Mouse (Mus musculus) common myeloid progenitor, adult 5-6 weeks (primary cell): ENCODE data around the gene Klra10. TPM values are rescaled to one million over a fixed set of nuclear protein-coding genes. Genes with fewer than 3 reads are reported as not detected.
"Not testable (repeated sequence)": the region's sequence is repeated elsewhere in the genome, so short reads cannot be mapped to it uniquely, and the experiment has no call there.

Experiments used
- ATAC-seq: replicated peaks from 2 replicates; pipeline ENCODE4 v1.8.0; 2016; ENCODE audit warnings: low read depth, mild to moderate bottlenecking, moderate TSS enrichment, inconsistent platforms; ENCODE audit not compliant: poor library complexity, severe bottlenecking
- total RNA-seq: library from RNA; stranded (forward); fragments of 200-1000, 187-1606 nt; gene quantifications from 2 replicates; pipeline ENCODE4 v1.2.3, GENCODE M21; 2017

The Klra10 gene
- not detected in 2 replicates for total RNA-seq

DNA sequence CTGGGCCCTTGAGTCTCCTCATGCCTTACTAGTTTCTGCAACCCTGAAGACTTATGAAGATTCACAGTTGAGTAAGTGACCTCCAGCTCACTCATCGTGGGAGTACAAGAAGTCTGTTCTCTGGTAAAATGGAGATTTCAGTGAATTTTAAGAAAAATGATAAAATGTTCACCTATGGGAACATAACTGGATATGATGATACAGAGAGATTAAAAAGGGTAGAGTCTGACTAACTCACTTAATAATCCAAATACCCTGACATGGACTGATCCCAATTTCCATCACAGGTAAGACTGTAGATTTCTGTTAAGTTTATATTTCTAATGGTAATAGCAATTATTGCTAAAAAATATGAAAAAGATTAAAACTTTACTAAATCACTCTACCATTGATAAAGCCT, at the start of gene Klra10:
Klra10 (minus strand) TSS at position 101 of the 400 bp plus-strand sequence.
- not testable (repeated sequence) for ATAC-seq

DNA sequence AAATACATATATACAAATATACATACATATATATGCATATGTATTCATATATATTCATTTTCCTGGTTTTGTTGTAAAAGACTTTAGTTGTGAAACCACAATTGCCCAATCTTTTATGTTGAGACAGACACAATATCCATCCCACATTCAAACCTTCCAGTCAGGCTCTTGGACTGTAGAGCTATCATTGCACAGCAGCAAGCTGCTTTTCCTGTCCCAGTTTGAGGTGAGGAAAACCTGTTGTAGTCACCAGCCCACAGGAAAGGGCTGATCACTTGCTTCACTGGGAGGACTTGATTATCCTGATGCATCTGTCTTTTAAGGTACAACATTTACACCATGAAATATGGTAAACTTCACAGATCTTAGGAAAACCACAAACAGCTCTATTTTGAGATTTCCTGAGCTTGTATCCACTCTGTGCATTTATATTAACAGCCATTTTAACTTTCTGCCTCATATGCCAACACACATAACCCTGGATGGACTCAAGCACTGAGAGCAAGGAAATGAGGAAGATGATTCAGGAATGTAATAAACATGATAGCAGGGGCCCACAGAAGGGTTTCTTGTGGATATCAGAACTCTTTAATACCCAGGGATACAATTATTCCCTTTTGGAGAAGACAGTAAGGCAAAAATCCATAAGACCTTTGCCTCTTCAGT, 6.4 kb upstream of the Klra10 start:
- ATAC-seq = peak; percentile 95

DNA sequence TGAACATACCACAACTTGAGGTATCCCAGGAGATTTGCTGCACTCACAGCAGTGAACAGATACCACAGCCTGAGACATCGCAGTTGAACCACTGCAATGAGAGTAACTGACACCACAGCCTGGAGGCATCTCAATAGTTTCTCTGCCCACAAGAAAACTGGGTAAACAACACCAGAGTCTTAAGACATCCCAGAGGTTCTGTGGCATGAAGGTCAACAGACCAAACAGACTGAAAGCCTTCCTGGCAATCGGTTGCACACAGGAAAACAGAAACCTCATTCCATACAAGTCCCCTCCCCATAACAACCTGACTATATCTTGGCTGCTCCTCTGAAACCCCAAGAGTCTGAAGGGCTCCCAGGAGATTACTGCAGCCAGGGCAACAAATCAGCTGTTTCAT, 26.4 kb downstream of the Klra10 start:
- ATAC-seq = no peak

DNA sequence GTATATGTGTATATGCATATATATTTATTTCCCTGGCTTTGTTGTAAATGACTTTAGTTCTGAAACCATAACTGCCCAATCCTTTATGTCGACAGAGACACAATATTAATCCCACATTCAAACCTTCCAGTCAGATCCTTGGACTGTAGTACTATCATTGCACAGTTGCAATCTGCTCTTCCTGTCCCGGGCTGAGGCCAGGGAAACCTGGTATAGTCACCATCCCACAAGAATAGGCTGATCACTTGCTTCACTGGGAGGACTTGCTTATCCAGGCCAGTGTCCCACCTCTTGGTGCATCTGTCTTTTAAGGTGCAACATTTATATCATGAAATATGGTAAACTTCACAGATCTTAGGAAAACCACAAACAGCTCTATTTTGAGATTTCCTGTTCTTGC, 44.2 kb downstream of the Klra10 start:
- ATAC-seq = peak; percentile 50; the same call in 1 of the 2 replicates

DNA sequence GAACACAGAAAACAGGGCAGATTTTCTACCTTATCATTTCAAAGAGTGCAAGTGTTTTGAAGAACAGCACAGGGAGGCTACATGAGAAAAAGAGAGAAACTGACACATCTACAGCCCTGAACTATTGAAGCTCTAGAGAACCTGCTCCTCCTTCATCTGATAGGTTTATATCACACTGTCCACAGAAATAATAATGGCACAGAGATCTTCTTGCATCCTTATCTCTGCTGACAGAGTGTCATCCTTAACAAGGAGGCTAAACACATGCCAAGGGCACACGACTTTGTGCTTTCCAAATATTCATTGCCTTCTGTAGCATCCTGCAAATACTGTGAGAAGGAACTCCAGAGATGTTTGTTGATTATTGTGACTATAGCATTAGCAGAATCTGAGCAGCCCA, 45.1 kb downstream of the Klra10 start:
- peak; percentile 36 for ATAC-seq

DNA sequence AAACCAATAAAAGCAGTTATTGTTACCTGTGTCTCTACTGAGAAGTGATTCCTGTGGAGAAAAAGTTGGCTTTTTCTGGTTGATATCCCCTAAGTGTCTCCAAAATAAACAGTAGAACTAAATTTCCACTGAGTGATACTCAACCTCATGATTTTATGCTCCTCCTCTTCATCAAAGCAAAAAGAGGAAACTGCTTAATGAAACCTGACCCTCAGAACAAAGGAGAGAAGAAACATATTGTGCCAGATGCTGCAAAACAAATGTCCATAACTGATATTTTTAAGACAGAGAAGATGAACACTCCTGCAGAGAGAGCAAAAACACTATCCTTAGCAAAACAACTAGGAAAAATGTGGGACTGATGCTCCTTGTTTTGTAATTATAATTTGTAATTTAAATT, 48.5 kb downstream of the Klra10 start, which contains the start of gene Klra7:
Klra7 (minus strand) TSS at position 101 of the 400 bp plus-strand sequence.
- no peak for ATAC-seq

Other genes starting within 250 kb of the Klra10 start
- not detected in 2 replicates for gene Klra4, start 214.7 kb downstream of the Klra10 start, total RNA-seq
- not detected in 2 replicates for gene Klra8, start 152.0 kb downstream of the Klra10 start, total RNA-seq
- gene Klra9, start 88.8 kb downstream of the Klra10 start, total RNA-seq = not detected in 2 replicates
- gene Klra7, start 48.6 kb downstream of the Klra10 start, total RNA-seq = 0.37 TPM in 1 of 2 replicates, not detected in the other
- gene Klra3, start 55.6 kb upstream of the Klra10 start, total RNA-seq = not detected in 2 replicates
- 0.27 and 0.68 TPM in 2 replicates for gene Klra1, start 104.9 kb upstream of the Klra10 start, total RNA-seq